Mouse (Mus musculus): ENCODE results near the gene Abhd16a. TPM values are rescaled to one million over a fixed set of nuclear protein-coding genes. Genes with fewer than 3 reads are reported as not detected.
A peak's percentile ranks its signal among the peaks of the same experiment; 100 is the strongest.

Abhd16a gene
- polyA plus RNA-seq, 1 experiment from 2014 or later = 79.7 TPM

- peak overlapping the region; percentile 48; the same call in 1 of the 2 replicates for H3K4me3 ChIP-seq (ENCODE audit: low read depth, low read length)
- H3K27ac ChIP-seq (ENCODE audit: low read depth) = 0 out of 2 replicates have a peak overlapping the region, but pooled peaks have one; percentile 64
- H3K4me1 ChIP-seq (ENCODE audit: insufficient read depth) = peaks cover 2% of the 10 kb centered on the region; the same call in 1 of the 2 replicates
- peak overlapping the region; percentile 79; the same call in 1 of the 2 replicates for H3K4me2 ChIP-seq
- no peak for ATAC-seq (ENCODE audit: insufficient read depth)
- H3K9me3 ChIP-seq (ENCODE audit: low read depth, low read length) = no peaks in the 10 kb centered on the region
- WGBS = 92% methylated on average over 1 of the region's 1 CpGs
- H3K9ac ChIP-seq = peak overlapping the region; percentile 74
- DNase-seq = no peak
- peaks cover 24% of the 10 kb centered on the region; the same call in 1 of the 2 replicates for H3K36me3 ChIP-seq (ENCODE audit: insufficient read depth)
- no peak for TF ChIP-seq CTCF (IDR thresholded peaks at IDR 0.05; ENCODE audit: low read depth)
- no peaks in the 10 kb centered on the region for H3K27me3 ChIP-seq (ENCODE audit: insufficient read depth, low read length)
These were observed 36.0 kb downstream of the Abhd16a start for GRCm38 (mm10) chr17:35125081-35125480.

- peaks cover 27% of the 10 kb centered on the region; the same call in 1 of the 2 replicates for H3K36me3 ChIP-seq (ENCODE audit: insufficient read depth)
- DNase-seq (peak; percentile 10), ATAC-seq (ENCODE audit: insufficient read depth) (no peak)
- H3K4me2 ChIP-seq = peak overlapping the region; percentile 79
- H3K27me3 ChIP-seq (ENCODE audit: insufficient read depth, low read length) = no peaks in the 10 kb centered on the region
- H3K9me3 ChIP-seq (ENCODE audit: low read depth, low read length) = no peaks in the 10 kb centered on the region
- peak overlapping the region; percentile 48 for H3K4me3 ChIP-seq (ENCODE audit: low read depth, low read length)
- no peak for TF ChIP-seq CTCF (IDR thresholded peaks at IDR 0.05; ENCODE audit: low read depth)
- H3K4me1 ChIP-seq (ENCODE audit: insufficient read depth) = no peaks in the 10 kb centered on the region; the same call in 1 of the 2 replicates
- peak overlapping the region; percentile 74 for H3K9ac ChIP-seq
- 13% methylated on average over 6 of the region's 6 CpGs for WGBS
- peak overlapping the region; percentile 64; the same call in 1 of the 2 replicates for H3K27ac ChIP-seq (ENCODE audit: low read depth)
These were observed 36.5 kb downstream of the Abhd16a start for GRCm38 (mm10) chr17:35125578-35125977.

GRCm38 (mm10) chr17:35126206-35126611 lies 37.1 kb downstream of the Abhd16a start, which contains the start of gene D17H6S53E:
Gene D17H6S53E, plus strand, starts transcription at chr17:35126373.
- peak; percentile 87 for DNase-seq
- peak within 1 kb of the TSS; percentile 48 for H3K4me3 ChIP-seq (ENCODE audit: low read depth, low read length)
- peak; percentile 58 for ATAC-seq (ENCODE audit: insufficient read depth)
- peak within 1 kb of the TSS; percentile 74 for H3K9ac ChIP-seq
- TF ChIP-seq CTCF (IDR thresholded peaks at IDR 0.05; ENCODE audit: low read depth) = no peak
- H3K4me2 ChIP-seq = peak within 1 kb of the TSS; percentile 79
- no peaks in the 10 kb centered on the region; the same call in 1 of the 2 replicates for H3K4me1 ChIP-seq (ENCODE audit: insufficient read depth)
- H3K9me3 ChIP-seq (ENCODE audit: low read depth, low read length) = no peaks in the 10 kb centered on the region
- H3K27me3 ChIP-seq (ENCODE audit: insufficient read depth, low read length) = no peaks in the 10 kb centered on the region
- under 1% methylated on average over 36 of the region's 36 CpGs for WGBS
- H3K27ac ChIP-seq (ENCODE audit: low read depth) = peak within 1 kb of the TSS; percentile 64
- peaks cover 27% of the 10 kb centered on the region; the same call in 1 of the 2 replicates for H3K36me3 ChIP-seq (ENCODE audit: insufficient read depth)

GRCm38 (mm10) chr17:35127017-35127416 lies 38.0 kb downstream of the Abhd16a start:
- no peak for DNase-seq
- peak overlapping the region; percentile 48 for H3K4me3 ChIP-seq (ENCODE audit: low read depth, low read length)
- no peak for ATAC-seq (ENCODE audit: insufficient read depth)
- H3K9ac ChIP-seq = peak overlapping the region; percentile 74
- H3K4me1 ChIP-seq (ENCODE audit: insufficient read depth) = no peaks in the 10 kb centered on the region; the same call in 1 of the 2 replicates
- no peaks in the 10 kb centered on the region for H3K9me3 ChIP-seq (ENCODE audit: low read depth, low read length)
- H3K27ac ChIP-seq (ENCODE audit: low read depth) = no peak overlapping the region
- peaks cover 27% of the 10 kb centered on the region; the same call in 1 of the 2 replicates for H3K36me3 ChIP-seq (ENCODE audit: insufficient read depth)
- 52% methylated on average over 13 of the region's 13 CpGs for WGBS
- no peaks in the 10 kb centered on the region for H3K27me3 ChIP-seq (ENCODE audit: insufficient read depth, low read length)
- no peak for TF ChIP-seq CTCF (IDR thresholded peaks at IDR 0.05; ENCODE audit: low read depth)
- H3K4me2 ChIP-seq = peak overlapping the region; percentile 79

GRCm38 (mm10) chr17:35128996-35129395 lies 39.9 kb downstream of the Abhd16a start:
- Histone ChIP-seq H3K4me2 (no peak overlapping the region), H3K4me3 (ENCODE audit: low read depth, low read length) (no peak overlapping the region), H3K27ac (ENCODE audit: low read depth) (no peak overlapping the region), H3K36me3 (ENCODE audit: insufficient read depth) (peaks cover 21% of the 10 kb centered on the region; the same call in 1 of the 2 replicates), H3K9ac (no peak overlapping the region), H3K9me3 (ENCODE audit: low read depth, low read length) (no peaks in the 10 kb centered on the region), H3K4me1 (ENCODE audit: insufficient read depth) (no peaks in the 10 kb centered on the region; the same call in 1 of the 2 replicates), H3K27me3 (ENCODE audit: insufficient read depth, low read length) (no peaks in the 10 kb centered on the region)
- TF ChIP-seq CTCF (IDR thresholded peaks at IDR 0.05; ENCODE audit: low read depth) = no peak
- 52% methylated on average over 11 of the region's 11 CpGs for WGBS
- DNase-seq (no peak), ATAC-seq (ENCODE audit: insufficient read depth) (no peak)

GRCm38 (mm10) chr17:35131038-35131437 lies 42.0 kb downstream of the Abhd16a start:
- Histone ChIP-seq H3K27ac (ENCODE audit: low read depth) (no peak overlapping the region), H3K4me2 (no peak overlapping the region)
- whole genome bisulfite sequencing = 86% methylated on average over 8 of the region's 8 CpGs

GRCm38 (mm10) chr17:35131500-35132173 lies 42.6 kb downstream of the Abhd16a start, which contains the start of gene Apom:
Gene Apom, minus strand, starts transcription at chr17:35132050.
- TF ChIP-seq CTCF (IDR thresholded peaks at IDR 0.05; ENCODE audit: low read depth) = no peak
- no peaks in the 10 kb centered on the region for H3K27me3 ChIP-seq (ENCODE audit: insufficient read depth, low read length)
- DNase-seq (no peak), ATAC-seq (ENCODE audit: insufficient read depth) (no peak)
- H3K9me3 ChIP-seq (ENCODE audit: low read depth, low read length) = no peaks in the 10 kb centered on the region
- WGBS = 74% methylated on average over 15 of the region's 15 CpGs
- 0 out of 2 replicates have a peak, but pooled peaks cover 15% of the 10 kb centered on the region for H3K36me3 ChIP-seq (ENCODE audit: insufficient read depth)
- peaks cover under 1% of the 10 kb centered on the region; the same call in 1 of the 2 replicates for H3K4me1 ChIP-seq (ENCODE audit: insufficient read depth)
- no peak within 1 kb of the TSS for H3K4me3 ChIP-seq (ENCODE audit: low read depth, low read length)
- H3K9ac ChIP-seq = no peak within 1 kb of the TSS
- H3K27ac ChIP-seq (ENCODE audit: low read depth) = no peak within 1 kb of the TSS
- H3K4me2 ChIP-seq = no peak within 1 kb of the TSS

More at GRCm38 (mm10) chr17:35131038-35131437, 42.0 kb downstream of the Abhd16a start:
- Histone ChIP-seq H3K27me3 (ENCODE audit: insufficient read depth, low read length) (no peaks in the 10 kb centered on the region), H3K4me1 (ENCODE audit: insufficient read depth) (no peaks in the 10 kb centered on the region; the same call in 1 of the 2 replicates), H3K9ac (no peak overlapping the region), H3K36me3 (ENCODE audit: insufficient read depth) (0 out of 2 replicates have a peak, but pooled peaks cover 15% of the 10 kb centered on the region), H3K4me3 (ENCODE audit: low read depth, low read length) (no peak overlapping the region), H3K9me3 (ENCODE audit: low read depth, low read length) (no peaks in the 10 kb centered on the region)
- no peak for DNase-seq
- TF ChIP-seq CTCF (IDR thresholded peaks at IDR 0.05; ENCODE audit: low read depth) = no peak
- no peak for ATAC-seq (ENCODE audit: insufficient read depth)

All from lung, embryonic 14.5 days (tissue).